Mouse (Mus musculus): Measurements from ENCODE around the gene Heg1. TPM values are rescaled to one million over a fixed set of nuclear protein-coding genes. Genes with fewer than 3 reads are reported as not detected.

Gene Heg1
- polyA plus RNA-seq, 1 experiment from 2014 or later = 30.5 TPM

- no peak overlapping the region for H3K9ac ChIP-seq
- H3K36me3 ChIP-seq = peaks cover 35% of the 10 kb centered on the region
- H3K4me1 ChIP-seq (replicated peaks) = peaks cover 10% of the 10 kb centered on the region
- WGBS = 85% methylated on average over 6 of the region's 6 CpGs
- H3K9me3 ChIP-seq (replicated peaks) = no peaks in the 10 kb centered on the region
- ATAC-seq (replicated peaks; ENCODE audit: insufficient number of reproducible peaks, insufficient read depth, low FRiP score, low read depth) = no peak
- H3K4me3 ChIP-seq = no peak overlapping the region
- H3K27ac ChIP-seq = no peak overlapping the region
- no peaks in the 10 kb centered on the region for H3K27me3 ChIP-seq
- no peak overlapping the region for H3K4me2 ChIP-seq
Measured at GRCm38 (mm10) chr16:33733864-33734263, 49.7 kb downstream of the Heg1 start.

DNA sequence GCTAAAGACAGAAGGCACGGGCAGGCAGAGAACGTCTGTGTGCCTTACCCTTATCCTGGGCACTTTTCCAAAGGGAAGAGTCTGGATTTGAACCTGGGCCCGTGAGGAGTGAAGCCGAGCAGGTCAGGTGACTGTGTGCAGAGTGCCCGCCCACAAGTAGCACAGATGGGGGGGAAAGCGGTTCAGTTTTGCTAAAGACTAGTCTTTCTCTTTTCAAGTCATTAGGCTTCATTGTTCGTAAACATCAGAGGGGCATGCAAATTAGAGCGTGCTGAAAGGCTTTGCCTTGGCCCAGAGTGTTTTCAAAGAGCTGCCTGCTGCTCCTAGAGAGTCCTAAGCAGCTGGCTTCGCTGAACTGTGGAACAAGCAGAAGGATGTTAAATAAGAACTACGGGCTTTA is 50.4 kb downstream of the Heg1 start:
- 60% methylated on average over 10 of the region's 10 CpGs for WGBS
- Histone ChIP-seq H3K36me3 (peaks cover 34% of the 10 kb centered on the region), H3K4me2 (no peak overlapping the region), H3K27me3 (no peaks in the 10 kb centered on the region), H3K4me3 (no peak overlapping the region), H3K9me3 (replicated peaks) (no peaks in the 10 kb centered on the region), H3K9ac (no peak overlapping the region), H3K4me1 (replicated peaks) (peaks cover 12% of the 10 kb centered on the region), H3K27ac (no peak overlapping the region)
- no peak for ATAC-seq (replicated peaks; ENCODE audit: insufficient number of reproducible peaks, insufficient read depth, low FRiP score, low read depth)

DNA sequence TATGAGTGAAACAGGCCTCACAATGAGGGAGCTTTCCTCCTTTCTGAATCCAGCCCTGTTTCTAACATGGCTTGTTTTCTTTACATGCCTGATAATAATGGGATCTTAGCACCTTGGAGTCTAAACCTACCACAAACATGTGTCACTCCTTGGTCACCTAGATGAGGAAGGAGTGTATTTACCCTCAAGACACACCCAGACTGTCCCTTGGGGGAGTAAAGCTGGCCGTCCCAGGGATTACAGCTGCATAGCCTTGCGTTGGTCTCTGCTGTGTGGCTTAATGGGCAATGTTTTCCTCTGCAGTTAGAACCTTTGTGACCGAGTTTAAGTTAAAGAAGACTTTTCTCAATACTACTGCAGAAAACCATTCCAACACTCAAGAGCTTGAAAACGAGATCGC is 51.1 kb downstream of the Heg1 start:
- Histone ChIP-seq H3K9ac (no peak overlapping the region), H3K36me3 (peaks cover 30% of the 10 kb centered on the region), H3K27me3 (no peaks in the 10 kb centered on the region), H3K27ac (no peak overlapping the region), H3K4me3 (no peak overlapping the region), H3K4me2 (no peak overlapping the region), H3K4me1 (replicated peaks) (peaks cover 19% of the 10 kb centered on the region), H3K9me3 (replicated peaks) (no peaks in the 10 kb centered on the region)
- no peak for ATAC-seq (replicated peaks; ENCODE audit: insufficient number of reproducible peaks, insufficient read depth, low FRiP score, low read depth)
- 77% methylated on average over 5 of the region's 5 CpGs for WGBS

- 71% methylated on average over 5 of the region's 5 CpGs for WGBS
- H3K9ac ChIP-seq = no peak overlapping the region
- no peak overlapping the region for H3K4me3 ChIP-seq
- peaks cover 30% of the 10 kb centered on the region for H3K36me3 ChIP-seq
- no peaks in the 10 kb centered on the region for H3K9me3 ChIP-seq (replicated peaks)
- no peaks in the 10 kb centered on the region for H3K27me3 ChIP-seq
- peaks cover 24% of the 10 kb centered on the region for H3K4me1 ChIP-seq (replicated peaks)
- H3K27ac ChIP-seq = no peak overlapping the region
- no peak for ATAC-seq (replicated peaks; ENCODE audit: insufficient number of reproducible peaks, insufficient read depth, low FRiP score, low read depth)
- H3K4me2 ChIP-seq = no peak overlapping the region
Measured at GRCm38 (mm10) chr16:33735791-33736190, 51.6 kb downstream of the Heg1 start.

- Histone ChIP-seq H3K9ac (no peak overlapping the region), H3K4me2 (no peak overlapping the region), H3K36me3 (peaks cover 30% of the 10 kb centered on the region), H3K9me3 (replicated peaks) (no peaks in the 10 kb centered on the region), H3K4me3 (no peak overlapping the region), H3K27ac (no peak overlapping the region), H3K27me3 (no peaks in the 10 kb centered on the region), H3K4me1 (replicated peaks) (peaks cover 33% of the 10 kb centered on the region)
- ATAC-seq (replicated peaks; ENCODE audit: insufficient number of reproducible peaks, insufficient read depth, low FRiP score, low read depth) = no peak
- 76% methylated on average over 6 of the region's 6 CpGs for WGBS
Measured at GRCm38 (mm10) chr16:33736746-33737145, 52.6 kb downstream of the Heg1 start.

- Histone ChIP-seq H3K36me3 (peaks cover 46% of the 10 kb centered on the region), H3K4me1 (replicated peaks) (peaks cover 28% of the 10 kb centered on the region), H3K27me3 (no peaks in the 10 kb centered on the region), H3K4me2 (no peak overlapping the region), H3K9me3 (replicated peaks) (no peaks in the 10 kb centered on the region), H3K27ac (0 out of 2 replicates have a peak overlapping the region, but pooled peaks have one; percentile 7), H3K9ac (no peak overlapping the region), H3K4me3 (no peak overlapping the region)
- 71% methylated on average over 7 of the region's 7 CpGs for WGBS
- ATAC-seq (replicated peaks; ENCODE audit: insufficient number of reproducible peaks, insufficient read depth, low FRiP score, low read depth) = no peak
Measured at GRCm38 (mm10) chr16:33738949-33739719, 55.0 kb downstream of the Heg1 start.

DNA sequence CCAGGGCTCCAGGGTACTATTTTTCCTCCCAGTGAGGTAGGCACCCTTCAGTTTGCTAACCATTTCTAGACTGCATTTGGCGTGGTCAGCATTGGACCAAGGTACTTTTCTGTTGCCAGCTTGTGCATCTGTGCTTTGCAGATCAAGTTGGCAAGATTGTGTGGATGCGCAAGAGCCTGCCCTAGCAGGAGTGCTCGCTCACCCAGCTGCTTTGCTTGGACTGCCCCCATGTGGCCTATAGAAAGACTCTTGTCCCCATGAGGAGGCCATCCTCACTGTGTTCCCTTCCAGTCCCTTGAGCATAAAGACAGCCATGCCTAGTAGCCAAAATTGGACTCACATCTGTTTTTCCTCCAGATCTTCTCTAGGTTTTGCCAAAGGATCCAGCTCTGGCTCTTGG is 55.6 kb downstream of the Heg1 start:
- no peaks in the 10 kb centered on the region for H3K9me3 ChIP-seq (replicated peaks)
- H3K36me3 ChIP-seq = peaks cover 52% of the 10 kb centered on the region
- H3K4me3 ChIP-seq = no peak overlapping the region
- H3K9ac ChIP-seq = no peak overlapping the region
- H3K4me2 ChIP-seq = no peak overlapping the region
- H3K27me3 ChIP-seq = no peaks in the 10 kb centered on the region
- no peak for ATAC-seq (replicated peaks; ENCODE audit: insufficient number of reproducible peaks, insufficient read depth, low FRiP score, low read depth)
- peaks cover 28% of the 10 kb centered on the region for H3K4me1 ChIP-seq (replicated peaks)
- WGBS = 59% methylated on average over 3 of the region's 3 CpGs
- H3K27ac ChIP-seq = peak overlapping the region; percentile 42; the same call in 1 of the 2 replicates

DNA sequence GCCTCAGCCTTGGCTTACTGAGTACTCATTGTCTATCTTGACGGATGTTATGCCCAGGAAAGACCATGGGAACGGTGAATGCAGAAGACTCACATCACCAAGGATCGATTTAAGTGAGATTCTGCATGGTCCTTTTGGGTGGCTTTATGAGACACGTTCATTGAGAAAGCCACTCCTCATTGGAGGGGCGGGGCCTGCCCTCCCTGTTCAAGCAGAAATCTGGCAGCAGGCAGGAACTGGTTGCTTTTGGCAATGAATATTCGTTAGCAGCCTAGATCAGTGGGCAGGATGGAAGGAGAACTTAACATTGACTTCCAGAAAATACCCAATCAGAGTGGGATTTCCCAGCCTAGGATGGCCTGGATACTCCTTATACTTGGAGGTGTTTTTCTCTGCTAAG is 56.2 kb downstream of the Heg1 start:
- no peak for ATAC-seq (replicated peaks; ENCODE audit: insufficient number of reproducible peaks, insufficient read depth, low FRiP score, low read depth)
- H3K27me3 ChIP-seq = no peaks in the 10 kb centered on the region
- peak overlapping the region; percentile 42 for H3K27ac ChIP-seq
- no peak overlapping the region for H3K4me3 ChIP-seq
- WGBS = 59% methylated on average over 6 of the region's 6 CpGs
- no peaks in the 10 kb centered on the region for H3K9me3 ChIP-seq (replicated peaks)
- H3K4me2 ChIP-seq = no peak overlapping the region
- no peak overlapping the region for H3K9ac ChIP-seq
- peaks cover 55% of the 10 kb centered on the region for H3K36me3 ChIP-seq
- H3K4me1 ChIP-seq (replicated peaks) = peaks cover 28% of the 10 kb centered on the region

DNA sequence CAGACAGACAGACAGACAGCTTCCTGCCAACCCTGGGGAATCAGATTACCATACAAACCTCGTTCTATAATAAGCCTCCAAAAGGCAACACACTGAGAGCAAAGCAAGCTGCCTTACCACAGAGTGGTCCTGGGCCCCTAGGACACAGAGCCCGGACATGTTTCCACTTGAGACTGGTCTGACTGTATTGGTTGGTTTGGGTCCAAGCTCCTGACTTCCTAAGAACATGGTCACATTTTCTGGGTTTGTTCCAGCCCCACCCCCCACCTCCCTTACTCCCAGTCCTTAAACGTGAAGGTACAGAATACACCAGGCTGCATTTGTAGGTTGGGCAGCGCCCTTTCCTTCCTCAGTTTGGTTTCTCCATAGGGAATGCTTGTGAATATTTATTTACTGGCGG is 57.6 kb downstream of the Heg1 start:
- Histone ChIP-seq H3K9ac (no peak overlapping the region), H3K4me2 (no peak overlapping the region), H3K4me1 (replicated peaks) (peaks cover 29% of the 10 kb centered on the region), H3K27ac (peak overlapping the region; percentile 42; the same call in 1 of the 2 replicates), H3K27me3 (no peaks in the 10 kb centered on the region), H3K9me3 (replicated peaks) (no peaks in the 10 kb centered on the region), H3K36me3 (peaks cover 51% of the 10 kb centered on the region), H3K4me3 (no peak overlapping the region)
- peak; percentile 50; the same call in 1 of the 2 replicates for ATAC-seq (replicated peaks; ENCODE audit: insufficient number of reproducible peaks, insufficient read depth, low FRiP score, low read depth)
- 48% methylated on average over 5 of the region's 5 CpGs for WGBS

- ATAC-seq (replicated peaks; ENCODE audit: insufficient number of reproducible peaks, insufficient read depth, low FRiP score, low read depth) = no peak
- Histone ChIP-seq H3K4me2 (no peak overlapping the region), H3K4me1 (replicated peaks) (peaks cover 26% of the 10 kb centered on the region), H3K27me3 (no peaks in the 10 kb centered on the region), H3K27ac (no peak overlapping the region), H3K36me3 (peaks cover 49% of the 10 kb centered on the region), H3K9me3 (replicated peaks) (no peaks in the 10 kb centered on the region), H3K4me3 (no peak overlapping the region), H3K9ac (no peak overlapping the region)
- WGBS = 66% methylated on average over 9 of the region's 9 CpGs
Measured at GRCm38 (mm10) chr16:33742233-33742632, 58.1 kb downstream of the Heg1 start.

DNA sequence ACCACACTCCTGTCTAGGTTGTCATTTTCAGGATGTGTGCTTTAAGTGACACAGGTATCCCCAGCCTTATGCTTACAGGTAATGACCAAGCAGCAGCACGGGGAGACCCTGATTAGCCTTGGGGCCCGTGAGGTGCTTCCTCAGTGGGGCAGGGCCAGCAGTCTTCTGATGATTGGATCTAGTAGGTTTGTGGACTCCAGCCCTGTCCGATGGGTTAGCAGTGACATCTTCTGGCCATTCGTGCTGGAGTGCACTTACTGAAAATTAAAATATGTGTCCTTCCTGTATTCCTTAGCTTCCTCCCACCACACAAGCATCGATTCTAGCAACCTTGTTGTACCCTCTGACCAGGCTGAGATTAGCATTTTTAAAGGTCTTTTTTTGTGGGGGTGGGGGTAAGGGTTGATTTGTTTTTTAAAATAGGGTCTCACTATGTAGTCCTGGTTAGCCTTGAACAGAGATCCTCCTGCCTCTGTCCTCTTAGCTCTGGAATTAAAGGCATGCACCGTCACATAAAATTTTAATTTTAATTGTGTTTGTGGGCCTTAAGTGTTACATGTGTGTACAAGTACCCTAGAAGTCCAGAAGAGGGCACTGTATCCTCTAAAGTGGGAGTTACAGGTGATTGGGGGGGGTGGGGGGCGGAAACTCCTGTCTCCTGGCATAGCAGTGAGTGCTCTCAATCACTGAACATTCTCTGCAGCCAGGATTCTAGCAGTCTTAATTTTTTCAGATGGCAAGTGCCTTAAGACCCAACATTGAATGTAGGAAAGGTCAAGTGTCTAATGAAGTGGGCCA is 60.7 kb downstream of the Heg1 start:
- no peak overlapping the region for H3K27ac ChIP-seq
- H3K4me1 ChIP-seq (replicated peaks) = peaks cover 21% of the 10 kb centered on the region
- H3K9me3 ChIP-seq (replicated peaks) = no peaks in the 10 kb centered on the region
- H3K4me2 ChIP-seq = no peak overlapping the region
- no peak for ATAC-seq (replicated peaks; ENCODE audit: insufficient number of reproducible peaks, insufficient read depth, low FRiP score, low read depth)
- H3K36me3 ChIP-seq = peaks cover 60% of the 10 kb centered on the region
- H3K27me3 ChIP-seq = no peaks in the 10 kb centered on the region
- WGBS = 59% methylated on average over 7 of the region's 7 CpGs
- no peak overlapping the region for H3K9ac ChIP-seq
- H3K4me3 ChIP-seq = no peak overlapping the region

All from heart, embryonic 15.5 days (tissue).